Mouse (Mus musculus) brain, embryonic 14.5 days (tissue): ENCODE measurements at regions not wholly inside any gene's neighbourhood (a gene's known extent, or its start where the extent isn't known, plus 50 kb on each side); places are given as distances from the start of the nearest gene placed in this dataset.

Experiments used
- DNase-seq: peaks from one replicate; pipeline ENCODE4 v3.0.0-alpha.2; 2011; ENCODE audit warnings: low read depth
- CTCF ChIP-seq: fragments of 200-500 bp; IDR thresholded peaks from 2 replicates; pipeline ENCODE4 v1.5.1; 2012; ENCODE audit warnings: inconsistent platforms, mild to moderate bottlenecking, moderate library complexity, borderline replicate concordance; ENCODE audit not compliant: insufficient read depth, insufficient read length; ENCODE audit errors: extremely low read depth
- POLR2A ChIP-seq: fragments of 200-500 bp; IDR thresholded peaks from 2 replicates; pipeline ENCODE4 v1.6.1; 2012; ENCODE audit warnings: mild to moderate bottlenecking, inconsistent platforms, borderline replicate concordance; ENCODE audit not compliant: poor library complexity, insufficient read depth, insufficient read length, severe bottlenecking; ENCODE audit errors: extremely low read depth

GRCm38 (mm10) chr13:53921796-53922195, 133.7 kb downstream of the Drd1 start:
- DNase-seq, result no peak
- TF ChIP-seq CTCF, result no peak
- no peak for TF ChIP-seq POLR2A

DNA sequence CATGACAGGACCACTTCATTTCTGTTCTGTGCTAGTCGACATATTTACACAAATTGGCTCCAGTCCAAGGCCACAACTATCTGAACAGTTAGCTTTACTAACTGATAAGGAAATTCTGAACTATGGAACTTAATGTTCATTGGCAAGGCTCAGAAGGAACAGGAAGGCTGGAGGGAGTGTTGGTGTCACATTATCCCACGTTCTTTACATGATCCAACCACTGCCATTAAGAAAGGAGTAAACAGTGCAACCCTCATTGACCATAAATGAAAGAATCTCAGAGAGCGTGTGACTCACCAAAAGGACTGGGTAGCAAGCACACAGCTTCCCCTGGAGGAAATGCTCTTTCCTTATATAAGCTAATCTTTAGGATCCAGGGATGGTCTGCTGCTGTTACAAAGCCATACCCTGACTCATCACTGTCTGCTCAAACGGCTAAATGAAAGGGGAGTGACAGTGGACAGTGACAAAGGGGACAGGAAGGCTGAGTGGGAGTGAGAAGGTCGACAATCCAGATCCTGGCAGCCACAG, 135.6 kb downstream of the Drd1 start:
- TF ChIP-seq POLR2A (no peak), CTCF (no peak)
- DNase-seq, result no peak

DNA sequence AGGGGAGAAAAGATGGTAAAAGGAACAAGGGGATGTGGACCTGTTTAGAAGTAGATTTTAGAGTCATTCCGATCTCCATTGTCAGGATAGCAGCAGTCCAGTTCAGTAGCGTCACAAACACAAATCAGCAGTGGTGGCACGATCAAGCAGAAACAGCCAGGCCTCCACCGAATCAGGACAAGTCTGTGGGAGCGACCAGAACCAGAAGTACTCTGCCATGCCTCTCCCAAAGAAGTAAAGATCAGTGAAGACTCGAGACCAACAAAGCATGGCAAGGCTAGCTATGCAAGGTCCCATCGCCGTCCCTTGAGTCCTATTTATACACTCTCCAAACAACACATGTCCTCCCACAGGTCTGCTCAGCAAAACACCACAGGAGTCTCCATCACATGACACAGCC, 140.0 kb downstream of the Drd1 start:
- DNase-seq, result no peak
- TF ChIP-seq CTCF (no peak), POLR2A (no peak)

- no peak for DNase-seq
- no peak for TF ChIP-seq CTCF
- no peak for TF ChIP-seq POLR2A
These were observed 141.1 kb downstream of the Drd1 start for GRCm38 (mm10) chr13:53914434-53914833.

DNA sequence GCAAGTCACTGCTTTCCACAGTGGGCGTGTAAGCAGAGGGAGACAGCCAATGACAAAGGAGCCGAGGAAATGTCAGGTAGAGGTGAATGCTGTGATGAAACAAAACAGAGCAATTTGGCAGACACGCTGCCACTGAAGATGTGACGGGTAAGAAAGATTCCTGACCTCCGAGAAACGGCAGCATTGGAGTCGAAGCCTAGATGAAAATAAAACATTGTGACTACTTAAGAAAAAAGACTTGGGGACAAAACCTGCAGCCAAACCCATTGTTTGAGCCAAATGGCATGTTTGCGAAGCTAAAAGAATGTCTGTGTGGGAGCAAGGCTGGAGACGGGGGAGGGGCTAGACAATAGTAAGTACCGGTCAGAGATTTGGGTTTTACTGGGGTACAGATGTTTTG, 142.0 kb downstream of the Drd1 start:
- TF ChIP-seq POLR2A (no peak), CTCF (no peak)
- DNase-seq, result no peak

- DNase-seq, result no peak
- TF ChIP-seq POLR2A, result no peak
- TF ChIP-seq CTCF, result no peak
These were observed 143.7 kb downstream of the Drd1 start for GRCm38 (mm10) chr13:53911846-53912245.

DNA sequence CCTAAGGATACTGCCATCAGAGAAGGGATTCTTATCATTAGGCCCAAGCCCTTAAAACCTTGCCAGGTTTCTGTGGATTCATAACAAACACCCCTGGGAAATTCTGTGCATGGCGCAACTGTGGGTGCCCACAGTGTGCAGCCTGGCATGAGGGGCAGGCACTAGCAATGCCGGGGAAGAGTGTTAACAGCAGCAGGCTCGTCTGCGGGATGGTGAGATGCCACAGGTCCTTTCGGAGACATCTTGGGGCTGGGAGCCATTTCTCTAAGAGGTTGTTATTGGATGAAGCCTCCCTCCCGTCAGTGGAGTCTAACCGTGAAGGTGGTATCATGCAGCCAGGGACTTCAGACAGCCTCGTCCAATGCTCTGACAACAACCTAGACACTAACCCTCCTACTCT, 144.2 kb downstream of the Drd1 start:
- DNase-seq, result no peak
- TF ChIP-seq POLR2A, result no peak
- no peak for TF ChIP-seq CTCF

DNA sequence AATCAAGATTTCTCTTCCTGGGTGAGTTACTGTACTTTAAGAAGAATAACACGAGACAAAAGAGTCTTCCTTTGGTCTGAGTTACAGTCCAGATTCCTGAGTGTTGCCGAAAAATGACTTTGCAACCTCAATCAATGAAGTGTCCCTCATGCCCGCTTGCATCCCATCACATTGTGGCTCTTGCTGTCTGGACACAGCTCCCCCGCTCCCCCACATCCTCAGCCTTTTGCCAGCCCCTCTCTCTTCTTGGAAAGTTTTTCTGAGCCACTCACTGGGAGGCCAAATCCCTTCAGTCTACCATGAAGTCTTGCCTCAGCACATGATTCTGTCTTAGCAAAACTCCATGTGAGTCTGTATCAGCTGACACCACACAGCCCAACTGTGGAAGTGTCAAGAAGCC, 145.3 kb downstream of the Drd1 start:
- no peak for DNase-seq
- TF ChIP-seq POLR2A, result no peak
- TF ChIP-seq CTCF, result no peak

GRCm38 (mm10) chr13:53904471-53904870, 151.0 kb downstream of the Drd1 start:
- no peak for DNase-seq
- TF ChIP-seq CTCF, result no peak
- no peak for TF ChIP-seq POLR2A

DNA sequence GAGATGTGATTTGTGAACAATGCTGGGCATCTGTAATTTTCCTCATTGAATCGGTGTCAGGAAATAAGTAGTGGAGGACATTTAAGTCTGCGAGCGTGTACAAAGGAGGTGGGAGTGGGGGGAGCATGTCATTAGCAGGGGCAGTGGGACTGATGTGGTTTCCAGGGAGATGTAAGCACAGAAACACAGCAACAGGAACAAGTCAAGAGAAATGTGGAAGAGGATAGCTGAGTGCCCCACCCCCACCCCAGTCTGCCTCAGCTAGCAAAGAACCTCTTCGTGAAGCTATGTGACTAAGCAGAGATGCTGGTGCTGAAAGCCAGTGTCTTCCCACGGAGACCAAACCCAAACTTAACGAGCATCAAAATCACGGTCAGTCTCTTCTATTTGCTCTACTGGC, 151.9 kb downstream of the Drd1 start:
- TF ChIP-seq POLR2A (no peak), CTCF (no peak)
- peak; percentile 82 for DNase-seq

- TF ChIP-seq CTCF (no peak), POLR2A (no peak)
- DNase-seq, result no peak
These were observed 152.7 kb downstream of the Drd1 start for GRCm38 (mm10) chr13:53902831-53903230.

DNA sequence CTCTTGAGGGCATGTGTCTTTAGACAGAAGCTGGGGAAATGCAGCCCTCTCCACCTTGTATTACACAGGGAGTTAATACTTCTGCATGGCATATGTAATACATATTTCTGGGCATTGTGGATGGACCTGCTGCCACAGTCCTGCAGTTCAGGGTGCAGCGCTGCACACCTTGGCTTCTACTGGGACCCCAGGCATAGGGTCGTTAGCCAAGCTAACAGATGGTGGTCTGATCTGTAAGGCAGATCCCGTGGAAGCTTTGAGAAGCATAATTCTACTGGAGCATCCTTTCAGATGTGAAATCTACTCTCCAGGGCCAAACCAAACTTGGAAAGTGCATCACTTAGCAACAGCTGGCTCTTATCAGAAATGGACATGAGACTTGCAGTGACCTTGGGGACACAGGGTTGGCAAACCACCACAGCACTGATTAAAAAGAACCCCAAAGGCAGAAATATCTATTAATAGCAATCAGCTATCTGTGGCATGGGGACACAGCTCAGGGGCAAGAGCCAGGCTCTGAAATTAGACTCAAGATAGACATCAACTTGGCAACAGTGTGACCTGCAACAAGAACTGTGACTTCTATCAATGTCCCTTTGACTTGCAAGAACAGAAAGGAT, 155.0 kb downstream of the Drd1 start:
- DNase-seq, result no peak
- TF ChIP-seq POLR2A, result no peak
- TF ChIP-seq CTCF, result no peak

GRCm38 (mm10) chr13:53898351-53898750, 157.2 kb downstream of the Drd1 start:
- DNase-seq, result peak; percentile 23
- no peak for TF ChIP-seq CTCF
- no peak for TF ChIP-seq POLR2A

DNA sequence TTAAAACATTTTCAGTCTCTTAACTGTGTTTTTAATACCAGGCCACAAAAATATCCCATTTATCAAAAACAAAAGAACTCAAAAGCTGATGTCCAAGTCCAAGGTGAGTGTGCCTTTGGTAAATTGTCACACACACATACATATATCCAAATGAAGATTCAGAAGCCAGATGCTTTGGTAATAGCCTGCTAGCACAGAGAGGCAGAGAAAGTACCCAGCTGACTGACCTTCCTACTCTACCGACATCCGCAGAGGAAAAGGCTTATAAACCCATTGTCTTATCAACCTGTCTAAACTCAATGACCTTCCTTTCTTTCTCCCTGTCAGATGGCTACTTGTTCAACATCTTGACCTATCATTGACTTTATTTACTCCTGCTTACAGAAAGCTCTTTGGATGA, 158.3 kb downstream of the Drd1 start:
- no peak for DNase-seq

More for the DNA sequence above, 158.3 kb downstream of the Drd1 start:
- TF ChIP-seq POLR2A, result no peak
- no peak for TF ChIP-seq CTCF
